Mouse (Mus musculus): Measurements from ENCODE around the gene Nkap. TPM values are rescaled to one million over a fixed set of nuclear protein-coding genes. Genes with fewer than 3 reads are reported as not detected.
"Not testable (repeated sequence)": the region's sequence is repeated elsewhere in the genome, so short reads cannot be mapped to it uniquely, and the experiment has no call there.

The Nkap gene
- total RNA-seq (2021): 1 to 10 TPM; 5.6 to 8.8 TPM
- long read RNA-seq, experiment 1, full-length matches to known transcripts: 3 of 4 reads
- long read RNA-seq, experiment 1, partial matches to known transcripts: 0 of 4 reads
- long read RNA-seq, experiment 1, other reads (novel, unspliced or antisense): 1 of 4 reads
- long read RNA-seq, experiment 2, full-length matches to known transcripts: 7 of 7 reads
- long read RNA-seq, experiment 2, partial matches to known transcripts: 0 of 7 reads
- long read RNA-seq, experiment 2, other reads (novel, unspliced or antisense): 0 of 7 reads

DNA sequence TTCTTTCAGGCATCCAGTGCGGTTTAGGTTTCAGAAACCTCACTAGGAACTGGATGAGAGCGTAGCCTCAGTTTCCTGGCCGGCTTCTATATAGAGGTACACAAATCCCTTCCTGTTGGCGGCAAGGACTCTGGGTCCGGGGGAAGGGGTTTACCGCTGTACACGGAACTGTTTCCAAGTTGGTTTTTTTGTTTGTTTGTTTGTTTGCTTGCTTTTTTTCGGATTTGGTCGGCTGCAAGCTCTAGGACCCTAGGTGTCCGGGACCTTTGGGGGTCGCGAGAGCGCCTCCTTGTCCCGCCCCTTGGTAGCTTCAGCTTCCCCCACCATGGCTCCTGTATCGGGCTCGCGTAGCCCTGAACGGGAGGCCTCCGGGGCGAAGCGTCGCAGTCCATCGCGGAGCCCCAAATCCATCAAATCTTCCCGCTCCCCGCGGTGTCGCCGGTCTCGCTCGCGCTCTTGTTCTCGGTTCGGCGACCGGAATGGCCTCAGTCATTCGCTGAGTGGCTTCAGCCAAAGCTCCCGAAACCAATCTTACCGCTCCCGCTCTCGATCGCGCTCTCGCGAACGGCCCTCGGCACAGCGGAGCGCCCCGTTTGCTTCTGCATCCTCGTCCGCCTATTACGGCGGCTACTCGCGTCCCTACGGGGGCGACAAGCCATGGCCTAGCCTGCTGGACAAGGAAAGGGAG is at the start of gene Nkap:
Gene Nkap, plus strand, starts transcription at position 125 of the 688 bp plus-strand sequence.
- DNase-seq: peak; percentile 46 to 54
- intact Hi-C loops (cut with DNase I): no loop called here

DNA sequence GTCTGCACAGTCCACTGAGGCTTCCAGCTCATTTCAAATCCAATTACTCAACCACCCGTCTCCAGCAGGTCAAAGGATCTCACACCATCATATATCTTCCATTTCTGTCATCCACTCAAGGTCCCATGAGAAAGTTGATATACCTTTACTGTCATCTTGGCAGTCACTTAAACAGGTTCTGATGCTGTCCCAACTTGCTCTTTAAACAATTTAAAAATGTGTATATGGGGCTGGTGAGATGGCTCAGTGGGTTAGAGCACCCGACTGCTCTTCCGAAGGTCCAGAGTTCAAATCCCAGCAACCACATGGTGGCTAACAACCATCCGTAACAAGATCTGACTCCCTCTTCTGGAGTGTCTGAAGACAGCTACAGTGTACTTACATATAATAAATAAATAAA is 46.2 kb upstream of the Nkap start:
- DNase-seq; intact Hi-C loops (cut with DNase I): not testable (repeated sequence)

DNA sequence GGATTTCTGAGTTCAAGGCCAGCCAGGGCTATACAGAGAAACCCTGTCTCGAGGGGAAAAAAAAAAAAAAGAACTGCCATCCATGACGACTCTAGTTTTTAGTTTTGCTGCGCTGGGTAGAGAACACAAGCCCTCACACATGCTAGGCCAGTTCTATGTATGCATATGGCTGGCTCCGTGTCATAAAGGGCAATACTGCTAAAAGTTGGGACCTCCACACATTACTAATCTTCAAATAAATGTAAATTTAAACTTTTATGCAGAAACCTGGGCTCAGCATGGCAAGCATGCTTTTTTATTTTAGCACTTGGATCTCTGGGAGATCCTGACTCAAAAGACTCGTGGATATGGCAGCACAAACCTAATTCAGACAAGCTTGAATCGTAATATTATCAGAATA is 45.4 kb upstream of the Nkap start:
- intact Hi-C loops (cut with DNase I): no loop called here
- no peak for DNase-seq

DNA sequence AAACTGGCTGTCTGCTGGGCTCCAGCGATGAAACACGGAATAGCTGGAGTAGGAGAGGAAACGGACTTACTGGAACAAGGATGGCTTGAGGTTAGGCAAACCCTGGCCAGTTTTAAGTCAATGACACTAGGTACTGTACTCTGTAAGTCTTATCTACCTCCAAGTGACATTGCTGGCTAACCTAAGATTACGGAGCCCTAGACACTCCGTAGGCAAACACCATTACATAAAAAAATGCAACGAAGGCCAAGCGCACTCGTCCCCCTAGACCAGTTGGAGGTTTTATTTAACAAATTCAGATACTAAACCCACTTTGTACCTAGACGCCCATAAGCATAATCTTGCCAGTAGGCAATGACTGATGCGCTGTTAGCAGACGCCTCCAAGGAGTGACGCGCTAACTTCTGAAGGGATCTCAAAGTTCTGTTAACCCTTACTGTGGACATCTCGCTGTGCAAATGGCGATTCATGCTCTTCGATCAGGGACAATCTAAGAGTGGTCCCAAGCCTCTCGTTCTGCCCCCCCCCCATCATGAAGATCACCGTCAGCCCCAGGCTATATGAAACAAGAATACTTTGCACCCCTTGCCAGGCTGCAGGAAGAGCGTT is 42.2 kb upstream of the Nkap start:
- no peak for DNase-seq
- intact Hi-C loops (cut with DNase I): no loop called here

DNA sequence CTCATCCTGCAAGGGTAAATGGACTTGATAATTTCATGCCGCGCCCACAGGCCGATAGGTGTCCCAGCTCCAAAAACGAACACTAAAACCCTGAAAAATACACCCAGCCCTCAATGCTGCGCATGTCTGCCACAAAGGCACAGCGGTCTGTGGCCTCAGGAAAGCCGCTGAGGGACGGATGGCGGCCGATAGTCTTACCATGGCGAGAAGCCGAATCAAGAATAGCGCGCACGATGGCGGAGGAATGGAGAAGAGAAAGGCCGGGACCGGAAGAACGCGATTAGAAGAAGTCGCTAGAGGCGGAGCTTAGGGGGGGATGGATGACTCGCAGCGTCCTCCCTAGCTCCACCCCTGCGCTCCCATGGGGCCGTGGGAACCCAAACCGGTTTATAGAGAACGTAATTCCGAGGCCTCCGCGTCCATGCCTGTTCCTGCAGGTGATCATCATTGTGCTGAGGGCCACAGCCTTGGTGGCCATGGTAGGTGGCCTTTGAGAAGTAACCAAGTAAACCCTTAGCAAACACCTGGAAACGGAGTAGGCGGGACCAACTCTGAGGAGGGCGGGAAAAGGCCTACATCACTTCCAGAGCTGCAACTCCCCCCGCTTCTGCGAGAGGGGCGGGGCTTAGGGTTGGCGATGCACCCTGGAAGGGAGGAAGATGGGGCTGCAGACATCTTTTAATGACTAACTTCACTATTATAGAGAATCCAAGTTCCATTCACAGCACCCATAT is 41.5 kb upstream of the Nkap start, which contains the start of gene Rpl39:
Gene Rpl39, minus strand, starts transcription at position 476 of the 734 bp plus-strand sequence.
- intact Hi-C loops (cut with DNase I): no loop called here
- DNase-seq: peak; percentile 80 to 85

DNA sequence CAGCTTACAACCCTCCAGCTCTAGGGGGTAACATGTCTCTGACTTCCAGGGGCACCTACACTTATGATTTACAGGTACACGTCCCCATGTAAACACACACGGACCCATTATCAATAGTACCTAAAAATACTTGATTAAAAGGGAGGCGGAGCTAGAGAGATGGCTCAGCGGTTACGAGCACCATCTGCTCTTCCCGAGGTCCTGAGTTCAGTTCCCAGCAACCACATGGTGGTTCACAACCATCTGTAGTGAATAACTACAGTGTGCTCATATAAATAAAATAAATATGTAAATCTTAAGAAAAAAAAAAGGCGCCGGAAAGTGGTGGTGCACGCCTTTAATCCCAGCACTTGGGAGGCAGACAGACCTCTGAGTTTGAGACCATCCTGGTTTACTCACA is 40.9 kb upstream of the Nkap start:
- intact Hi-C loops (cut with DNase I): no loop called here
- DNase-seq: no peak

DNA sequence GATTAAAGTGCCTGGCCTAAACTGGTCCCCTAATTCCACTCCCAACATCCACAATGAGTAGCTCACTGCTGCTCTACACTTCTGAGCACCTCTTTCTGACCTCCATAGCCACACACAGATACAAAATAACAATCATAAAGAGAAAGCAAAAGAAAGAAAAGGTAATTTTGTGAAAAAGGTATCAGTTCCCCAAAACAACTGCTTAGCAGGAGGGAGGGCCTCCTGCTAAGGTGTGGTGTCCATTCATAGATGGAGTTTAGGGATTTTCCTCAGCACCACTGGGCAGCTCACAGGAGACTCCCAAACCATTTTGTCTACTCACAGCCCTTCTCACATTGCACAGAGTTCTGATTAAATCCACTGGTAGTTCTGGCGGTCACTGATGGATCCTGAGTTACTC is 37.8 kb upstream of the Nkap start:
- intact Hi-C loops (cut with DNase I): no loop called here
- no peak for DNase-seq

DNA sequence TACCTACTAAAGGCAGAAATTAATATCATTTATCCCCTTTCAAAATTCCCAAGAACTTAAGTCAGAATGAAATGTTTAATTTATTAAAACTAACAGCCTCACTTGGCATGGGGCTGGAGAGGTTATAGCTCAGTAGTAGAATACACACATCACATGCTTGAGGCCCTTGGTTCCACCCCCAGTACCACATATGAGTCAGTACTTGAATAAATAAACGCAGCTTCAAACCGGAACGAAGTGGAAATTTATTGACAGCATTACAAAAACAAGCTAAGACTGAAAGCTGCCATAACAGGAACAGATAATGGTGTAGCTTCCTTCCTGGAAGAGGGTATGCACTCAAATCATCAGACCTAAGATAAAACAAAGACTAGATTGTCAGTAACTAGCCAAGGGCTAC is 35.1 kb upstream of the Nkap start:
- intact Hi-C loops (cut with DNase I): no loop called here
- DNase-seq: no peak

DNA sequence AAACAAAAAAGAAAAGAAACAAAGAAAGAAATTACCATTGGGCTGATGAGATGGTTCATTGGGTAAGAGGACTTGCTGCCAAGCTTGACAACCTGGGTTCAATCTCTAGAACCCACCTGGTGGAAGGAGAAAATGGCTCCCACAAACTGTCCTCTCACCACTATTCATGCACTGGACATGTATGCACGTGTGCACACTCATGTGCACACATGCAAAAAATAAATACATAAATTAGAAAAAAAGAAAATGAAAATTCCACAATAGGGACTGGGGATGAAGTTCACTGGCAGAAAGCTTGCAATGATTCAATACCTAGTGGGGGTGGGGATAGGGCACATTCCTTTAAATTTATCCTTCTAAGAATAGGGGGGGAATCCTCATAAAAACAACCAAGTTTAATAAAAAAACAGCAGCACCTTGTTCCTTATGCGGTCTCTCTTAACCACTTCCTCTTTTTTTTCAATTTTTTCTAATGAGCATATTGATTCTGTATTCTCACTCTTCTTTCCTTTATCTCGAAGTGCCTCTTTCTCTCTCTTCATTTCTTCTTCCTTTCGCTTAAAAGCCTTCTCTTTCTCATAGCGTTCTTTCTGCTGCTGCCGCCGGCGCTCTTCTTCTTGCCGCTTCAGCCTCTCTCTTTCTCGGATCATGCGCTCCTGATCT is 31.4 kb upstream of the Nkap start:
- intact Hi-C loops (cut with DNase I): no loop called here
- DNase-seq: no peak

DNA sequence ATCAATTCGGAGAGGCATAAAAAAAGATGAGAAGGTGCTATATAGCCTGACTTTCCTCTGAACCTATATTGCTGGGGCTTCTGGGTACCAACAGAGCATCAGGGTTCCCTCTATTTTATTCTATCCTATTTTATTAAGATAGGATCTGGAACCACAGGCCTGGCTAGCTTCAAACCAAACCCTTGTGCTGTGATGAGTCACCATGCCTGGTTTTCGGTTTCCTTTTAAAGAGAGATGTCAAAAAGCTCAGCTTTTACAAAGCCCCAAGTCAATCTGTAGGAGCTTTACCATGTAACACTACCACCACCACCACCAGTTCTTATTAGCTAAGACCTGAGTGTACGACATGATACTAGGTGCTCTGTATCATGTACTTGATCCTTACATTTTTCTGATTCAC is 27.9 kb upstream of the Nkap start:
- intact Hi-C loops (cut with DNase I): no loop called here
- no peak for DNase-seq

DNA sequence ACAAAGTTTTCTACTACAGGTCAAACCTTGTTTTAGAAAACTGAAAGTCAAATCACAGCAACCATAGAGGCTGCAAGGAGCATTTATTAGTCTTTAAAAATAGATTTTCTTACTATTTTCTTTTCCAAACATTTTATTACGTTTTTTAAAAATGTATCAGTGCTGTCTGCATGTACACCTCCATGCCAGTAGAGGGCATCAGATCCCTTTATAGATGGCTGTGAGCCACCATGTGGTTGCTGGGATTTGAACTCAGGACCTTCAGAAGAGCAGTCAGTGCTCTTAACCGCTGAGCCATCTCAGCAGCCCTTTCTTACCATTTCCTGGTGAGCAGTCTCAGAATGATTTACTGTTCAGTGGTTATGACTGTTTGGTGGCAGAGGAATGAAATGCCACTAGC is 22.8 kb upstream of the Nkap start:
- intact Hi-C loops (cut with DNase I): no loop called here

DNA sequence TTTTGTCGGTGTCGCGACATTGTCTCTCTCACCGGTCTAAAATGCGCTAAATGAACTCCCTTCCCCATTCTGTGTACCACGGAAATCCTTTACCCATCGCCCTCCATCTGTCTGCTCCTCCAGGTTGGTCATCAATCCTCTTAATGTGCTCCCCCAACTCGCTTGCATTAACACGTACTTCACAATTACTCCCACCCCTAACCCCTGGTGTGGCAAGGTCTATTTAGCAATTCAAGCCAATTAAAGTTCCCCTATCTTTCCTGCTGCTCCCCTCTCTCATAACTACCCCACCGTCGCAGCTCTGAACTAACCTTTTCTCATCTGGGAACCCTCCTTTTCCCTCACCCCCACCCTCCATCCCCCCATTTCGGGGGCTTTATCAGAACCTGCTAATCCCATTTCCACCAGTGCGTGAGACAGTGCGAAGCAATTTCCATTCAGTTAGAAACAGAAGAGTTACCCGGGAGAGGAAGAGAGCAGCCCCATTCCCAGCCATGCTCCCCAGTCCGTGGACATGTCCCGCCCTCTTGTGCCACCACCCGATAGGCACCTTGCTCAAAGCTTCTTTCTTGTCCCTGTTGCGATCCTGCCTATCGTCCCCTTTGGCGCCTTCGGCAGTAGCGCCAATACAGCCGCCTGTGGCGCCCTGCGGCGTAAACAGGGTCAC is 16.9 kb upstream of the Nkap start:
- DNase-seq: no peak
- intact Hi-C loops (cut with DNase I): no loop called here

More for the DNA sequence above, 22.8 kb upstream of the Nkap start:
- DNase-seq: no peak

DNA sequence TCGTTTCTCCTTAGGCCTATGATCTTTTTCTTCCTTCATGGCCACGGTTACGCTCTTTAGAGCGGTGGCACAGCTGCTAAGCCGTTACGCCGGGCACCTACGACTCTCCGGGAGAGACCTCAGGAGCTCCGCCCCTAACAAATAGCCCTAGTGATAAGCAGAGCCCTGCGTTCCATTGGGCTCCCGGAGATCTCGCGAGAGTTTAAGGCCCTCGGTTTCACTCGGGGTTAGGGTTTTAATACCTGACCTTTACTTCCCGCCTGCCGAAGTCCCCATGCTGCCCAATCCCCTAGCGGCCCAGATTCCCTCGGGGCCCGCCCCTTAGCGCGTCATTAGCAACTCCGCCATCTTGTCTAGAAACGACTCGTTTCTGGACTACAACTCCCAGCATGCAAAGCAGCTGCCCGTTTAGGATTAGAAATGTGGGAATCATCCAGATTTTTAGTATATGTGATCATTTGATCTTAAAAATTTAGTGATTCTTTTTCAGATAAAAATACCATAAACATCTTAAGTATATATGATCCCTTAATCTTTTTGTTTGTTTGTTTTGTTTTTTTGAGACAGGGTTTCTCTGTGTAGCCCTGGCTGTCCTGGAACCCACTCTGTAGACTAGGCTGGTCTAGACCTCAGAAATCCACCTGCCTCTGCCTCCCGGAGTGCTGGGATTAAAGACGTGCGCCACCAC is 16.3 kb upstream of the Nkap start, which contains the start of gene Upf3b:
Gene Upf3b, minus strand, starts transcription at position 130 of the 688 bp plus-strand sequence.
- intact Hi-C loops (cut with DNase I): no loop called here

DNA sequence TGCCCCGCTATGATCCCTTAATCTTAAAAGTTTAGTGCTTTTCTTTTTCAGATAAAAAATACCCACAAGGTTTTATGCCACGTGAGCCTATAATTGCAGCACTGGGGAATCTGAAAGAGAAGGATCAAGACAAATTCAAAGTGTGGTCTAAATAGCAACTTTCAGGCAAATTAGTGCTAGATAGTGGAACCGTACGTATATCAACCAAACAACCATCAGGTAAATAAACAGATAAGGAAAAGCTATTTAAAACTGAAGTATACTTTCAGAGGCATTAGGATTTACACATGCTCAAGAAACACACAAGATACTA is 15.8 kb upstream of the Nkap start:
- no peak for DNase-seq
- intact Hi-C loops (cut with DNase I): no loop called here

More for the DNA sequence above, 16.3 kb upstream of the Nkap start, which contains the start of gene Upf3b:
- DNase-seq: peak; percentile 80 to 85

DNA sequence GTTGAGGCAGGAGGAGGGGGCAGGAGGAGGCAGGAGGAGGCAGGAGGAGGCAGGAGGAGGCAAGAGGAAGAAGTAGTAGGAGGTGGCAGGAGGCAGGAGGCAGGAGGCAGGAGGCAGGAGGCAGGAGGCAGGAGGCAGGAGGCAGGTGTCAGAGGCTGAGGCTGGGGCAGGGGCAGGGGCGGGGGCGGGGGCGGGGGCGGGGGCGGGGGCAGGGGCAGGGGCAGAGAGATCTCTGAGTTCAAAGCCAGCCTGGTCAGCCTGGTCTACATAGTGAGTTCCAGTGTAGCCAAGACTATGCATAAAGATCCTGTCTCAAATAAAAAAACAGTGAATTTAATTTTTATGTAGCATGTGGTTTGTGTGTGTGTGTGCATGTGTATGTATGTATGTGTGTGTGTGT is 9.5 kb upstream of the Nkap start:
- no peak for DNase-seq
- intact Hi-C loops (cut with DNase I): no loop called here

DNA sequence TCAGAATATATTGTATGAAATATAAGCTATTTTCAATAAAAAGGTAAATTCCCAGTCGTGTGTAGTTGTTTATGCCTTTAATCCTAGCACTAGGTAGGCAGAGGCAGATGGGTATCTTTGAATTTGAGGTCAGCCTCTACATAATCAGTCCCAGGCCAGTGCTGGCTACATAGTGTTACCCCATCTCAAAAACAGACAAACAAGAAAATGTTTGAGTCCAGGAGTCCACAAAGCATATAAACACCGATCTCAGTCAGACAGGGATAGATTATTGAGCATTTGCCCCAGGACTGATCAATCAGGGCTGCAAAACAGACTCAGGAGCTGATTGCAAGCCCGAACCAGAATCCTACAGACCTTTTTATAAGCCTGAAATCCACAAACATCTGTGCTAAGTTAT is 7.0 kb upstream of the Nkap start:
- no peak for DNase-seq
- intact Hi-C loops (cut with DNase I): no loop called here

DNA sequence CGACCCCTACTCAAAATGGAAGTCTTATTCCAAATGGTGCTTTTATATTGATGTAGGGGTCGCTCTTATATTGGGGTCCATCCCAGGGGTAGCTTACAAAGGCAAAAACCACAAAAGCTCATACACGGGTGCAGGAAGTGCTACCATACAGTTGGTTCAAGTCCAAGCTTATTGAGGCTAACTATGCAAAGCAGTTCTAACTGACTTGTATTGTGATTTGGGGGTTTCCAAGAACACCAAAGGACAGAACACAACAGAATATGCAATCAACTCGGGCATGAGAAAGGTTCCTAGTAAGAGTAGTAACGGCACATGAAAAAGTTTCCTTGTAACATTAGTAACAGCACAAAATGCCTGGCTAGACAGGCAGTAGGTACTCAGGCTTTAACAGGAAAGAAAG is 6.4 kb upstream of the Nkap start:
- intact Hi-C loops (cut with DNase I): no loop called here
- DNase-seq: no peak

DNA sequence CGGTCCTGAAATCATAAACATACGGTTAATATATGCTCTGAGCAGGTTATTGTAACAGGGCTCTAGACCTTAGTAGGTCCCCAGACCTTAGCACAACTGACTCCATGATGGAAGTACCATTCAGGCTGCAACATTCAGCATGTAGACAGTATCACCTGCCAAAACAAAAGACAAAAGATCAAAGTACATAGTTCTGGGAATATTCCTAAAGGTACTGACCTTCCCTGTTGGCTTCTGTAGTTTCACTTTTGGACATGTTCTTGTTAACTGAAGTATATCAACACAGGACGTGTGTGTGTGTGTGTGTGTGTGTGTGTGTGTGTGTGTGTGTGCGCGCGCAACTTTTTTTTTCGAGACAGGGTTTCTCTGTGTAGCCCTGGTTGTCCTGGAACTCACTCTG is 1.1 kb upstream of the Nkap start:
- intact Hi-C loops (cut with DNase I): no loop called here
- DNase-seq: no peak

DNA sequence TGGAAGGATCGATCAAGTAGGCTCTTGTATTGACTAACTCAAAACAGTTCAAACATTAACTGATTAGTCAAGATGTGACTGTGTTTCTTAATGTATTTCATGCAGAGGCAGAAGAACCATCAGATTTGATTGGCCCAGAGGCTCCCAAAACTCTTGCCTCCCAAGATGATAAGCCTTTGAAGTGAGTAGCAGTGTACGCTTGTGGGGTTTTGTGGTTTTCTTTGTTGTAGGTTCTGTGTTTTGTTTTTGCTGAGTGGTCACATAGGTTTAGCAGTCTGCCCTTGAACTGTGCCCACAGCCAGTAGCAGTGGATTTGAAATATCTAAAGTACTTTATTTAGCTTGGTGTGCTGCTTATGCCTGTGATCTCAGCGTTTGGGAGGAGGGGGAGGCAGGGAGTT is 15.1 kb downstream of the Nkap start:
- intact Hi-C loops (cut with DNase I): no loop called here
- no peak for DNase-seq

DNA sequence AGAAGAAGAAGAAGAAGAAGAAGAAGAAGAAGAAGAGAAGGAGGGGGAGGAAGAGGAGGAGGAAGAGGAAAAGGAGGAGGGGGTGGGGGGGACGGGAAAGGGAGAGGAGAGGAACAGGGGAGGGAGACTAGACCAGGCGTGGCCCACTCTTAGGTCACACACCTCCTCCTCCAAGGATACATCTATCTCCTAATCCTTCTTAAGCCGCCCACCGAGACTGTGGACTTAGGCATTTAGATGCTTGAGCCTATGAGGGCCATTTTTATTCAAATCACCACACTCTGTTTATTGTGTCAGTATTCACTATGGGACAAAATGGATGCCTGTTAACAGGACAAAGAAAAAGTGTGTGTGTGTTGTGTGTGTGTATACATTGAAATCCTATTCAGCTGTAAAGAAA is 17.9 kb downstream of the Nkap start:
- intact Hi-C loops (cut with DNase I); DNase-seq: not testable (repeated sequence)

Measured in gastrocnemius, postnatal 36 days (tissue).